Mouse (Mus musculus): ENCODE measurements around the gene Lrr1. TPM values are rescaled to one million over a fixed set of nuclear protein-coding genes. Genes with fewer than 3 reads are reported as not detected.

Lrr1 gene
- 33.3 and 35.8 TPM in 2 replicates for polyA plus RNA-seq (2016; fragmentation: Nextera tagmentation; extraction: Ambion mirVana)

GRCm38 (mm10) chr12:69168461-69169106, at the start of gene Lrr1:
Lrr1 (plus strand) TSS chr12:69168814.
- Histone ChIP-seq H3K27ac (replicated peaks) (peak within 1 kb of the TSS; percentile 99), H3K36me3 (peaks cover 18% of the 10 kb centered on the region), H3K4me1 (peaks cover 22% of the 10 kb centered on the region), H3K27me3 (ENCODE audit: low read depth, poor library complexity, severe bottlenecking) (no peaks in the 10 kb centered on the region), H3K4me3 (peak within 1 kb of the TSS; percentile 93), H3K9me3 (replicated peaks) (no peaks in the 10 kb centered on the region)
- DNase-seq (ENCODE audit: low spot score) = peak; percentile 87
- under 1% methylated on average over 40 of the region's 40 CpGs for WGBS

GRCm38 (mm10) chr12:69119908-69120307, 48.7 kb upstream of the Lrr1 start:
- no peaks in the 10 kb centered on the region for H3K4me1 ChIP-seq
- H3K27ac ChIP-seq (replicated peaks) = no peak overlapping the region
- H3K4me3 ChIP-seq = no peak overlapping the region
- no peaks in the 10 kb centered on the region for H3K36me3 ChIP-seq
- WGBS = 90% methylated on average over 6 of the region's 6 CpGs
- no peaks in the 10 kb centered on the region for H3K9me3 ChIP-seq (replicated peaks)
- no peak for DNase-seq (ENCODE audit: low spot score)
- H3K27me3 ChIP-seq (ENCODE audit: low read depth, poor library complexity, severe bottlenecking) = no peaks in the 10 kb centered on the region

DNA sequence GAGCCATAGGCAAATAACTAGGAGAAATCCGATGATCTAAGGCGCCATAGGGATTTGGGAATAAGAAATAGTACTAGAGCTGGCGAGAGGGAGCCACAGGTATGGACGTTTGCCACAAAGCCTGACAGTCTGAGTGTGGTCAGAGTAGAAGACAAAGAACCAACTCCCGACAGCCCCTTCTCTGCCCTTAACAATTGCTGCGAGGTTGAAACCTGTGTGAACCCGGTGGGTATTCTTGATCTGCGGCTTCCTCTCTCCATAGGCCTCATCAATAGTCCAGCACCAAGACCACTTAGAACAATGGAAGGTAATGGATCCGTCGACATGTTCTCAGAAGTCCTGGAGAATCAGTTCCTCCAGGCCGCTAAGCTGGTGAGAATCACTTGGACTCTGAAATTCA, 45.8 kb upstream of the Lrr1 start:
- 91% methylated on average over 11 of the region's 11 CpGs for WGBS
- Histone ChIP-seq H3K27ac (replicated peaks) (no peak overlapping the region), H3K36me3 (no peaks in the 10 kb centered on the region), H3K4me3 (no peak overlapping the region), H3K27me3 (ENCODE audit: low read depth, poor library complexity, severe bottlenecking) (no peaks in the 10 kb centered on the region), H3K4me1 (no peaks in the 10 kb centered on the region), H3K9me3 (replicated peaks) (no peaks in the 10 kb centered on the region)
- no peak for DNase-seq (ENCODE audit: low spot score)

GRCm38 (mm10) chr12:69125066-69125465, 43.5 kb upstream of the Lrr1 start:
- H3K9me3 ChIP-seq (replicated peaks) = no peaks in the 10 kb centered on the region
- H3K4me1 ChIP-seq = peaks cover 3% of the 10 kb centered on the region; the same call in 1 of the 2 replicates
- 93% methylated on average over 5 of the region's 5 CpGs for WGBS

GRCm38 (mm10) chr12:69127170-69127569, 41.4 kb upstream of the Lrr1 start:
- Histone ChIP-seq H3K27me3 (ENCODE audit: low read depth, poor library complexity, severe bottlenecking) (no peaks in the 10 kb centered on the region), H3K36me3 (no peaks in the 10 kb centered on the region), H3K4me1 (peaks cover 8% of the 10 kb centered on the region; the same call in 1 of the 2 replicates), H3K9me3 (replicated peaks) (no peaks in the 10 kb centered on the region), H3K4me3 (no peak overlapping the region), H3K27ac (replicated peaks) (no peak overlapping the region)
- no peak for DNase-seq (ENCODE audit: low spot score)
- WGBS = 96% methylated on average over 5 of the region's 5 CpGs

More at GRCm38 (mm10) chr12:69125066-69125465, 43.5 kb upstream of the Lrr1 start:
- no peak for DNase-seq (ENCODE audit: low spot score)
- no peak overlapping the region for H3K4me3 ChIP-seq
- no peaks in the 10 kb centered on the region for H3K27me3 ChIP-seq (ENCODE audit: low read depth, poor library complexity, severe bottlenecking)
- H3K27ac ChIP-seq (replicated peaks) = no peak overlapping the region
- no peaks in the 10 kb centered on the region for H3K36me3 ChIP-seq

GRCm38 (mm10) chr12:69127626-69128025, 41.0 kb upstream of the Lrr1 start:
- no peaks in the 10 kb centered on the region for H3K36me3 ChIP-seq
- DNase-seq (ENCODE audit: low spot score) = no peak
- 91% methylated on average over 3 of the region's 3 CpGs for WGBS
- H3K4me3 ChIP-seq = no peak overlapping the region
- no peak overlapping the region for H3K27ac ChIP-seq (replicated peaks)
- no peaks in the 10 kb centered on the region for H3K9me3 ChIP-seq (replicated peaks)
- H3K4me1 ChIP-seq = peaks cover 10% of the 10 kb centered on the region; the same call in 1 of the 2 replicates
- H3K27me3 ChIP-seq (ENCODE audit: low read depth, poor library complexity, severe bottlenecking) = no peaks in the 10 kb centered on the region

GRCm38 (mm10) chr12:69129634-69130310, 38.8 kb upstream of the Lrr1 start:
- H3K27ac ChIP-seq (replicated peaks) = no peak overlapping the region
- H3K4me3 ChIP-seq = 0 out of 2 replicates have a peak overlapping the region, but pooled peaks have one; percentile 4
- WGBS = 46% methylated on average over 17 of the region's 18 CpGs
- no peaks in the 10 kb centered on the region for H3K36me3 ChIP-seq
- no peak for DNase-seq (ENCODE audit: low spot score)
- no peaks in the 10 kb centered on the region for H3K27me3 ChIP-seq (ENCODE audit: low read depth, poor library complexity, severe bottlenecking)
- H3K9me3 ChIP-seq (replicated peaks) = no peaks in the 10 kb centered on the region
- peaks cover 10% of the 10 kb centered on the region; the same call in 1 of the 2 replicates for H3K4me1 ChIP-seq

DNA sequence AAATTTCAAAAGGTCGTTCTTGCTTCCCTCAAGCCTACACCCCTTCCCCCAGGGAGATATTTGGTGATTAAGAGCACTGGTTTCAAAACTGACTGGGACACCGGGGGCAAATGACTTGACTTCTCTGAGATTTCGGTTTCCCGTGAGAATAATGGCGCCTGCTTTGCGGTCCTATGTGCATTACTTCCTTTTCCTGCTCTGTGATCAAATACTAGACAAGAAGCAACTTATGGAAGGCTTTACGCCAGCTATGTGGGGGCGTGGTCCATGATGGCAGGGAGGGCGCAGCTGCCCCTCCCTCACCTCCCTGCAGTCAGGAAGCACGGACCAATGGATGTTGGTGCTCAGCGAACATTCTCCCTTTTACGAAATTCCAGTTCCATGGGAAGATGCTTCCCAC, 38.1 kb upstream of the Lrr1 start:
- DNase-seq (ENCODE audit: low spot score) = no peak
- WGBS = 73% methylated on average over 12 of the region's 12 CpGs
- Histone ChIP-seq H3K27me3 (ENCODE audit: low read depth, poor library complexity, severe bottlenecking) (no peaks in the 10 kb centered on the region), H3K36me3 (no peaks in the 10 kb centered on the region), H3K27ac (replicated peaks) (no peak overlapping the region), H3K4me3 (0 out of 2 replicates have a peak overlapping the region, but pooled peaks have one; percentile 4), H3K9me3 (replicated peaks) (no peaks in the 10 kb centered on the region), H3K4me1 (peaks cover 10% of the 10 kb centered on the region; the same call in 1 of the 2 replicates)

DNA sequence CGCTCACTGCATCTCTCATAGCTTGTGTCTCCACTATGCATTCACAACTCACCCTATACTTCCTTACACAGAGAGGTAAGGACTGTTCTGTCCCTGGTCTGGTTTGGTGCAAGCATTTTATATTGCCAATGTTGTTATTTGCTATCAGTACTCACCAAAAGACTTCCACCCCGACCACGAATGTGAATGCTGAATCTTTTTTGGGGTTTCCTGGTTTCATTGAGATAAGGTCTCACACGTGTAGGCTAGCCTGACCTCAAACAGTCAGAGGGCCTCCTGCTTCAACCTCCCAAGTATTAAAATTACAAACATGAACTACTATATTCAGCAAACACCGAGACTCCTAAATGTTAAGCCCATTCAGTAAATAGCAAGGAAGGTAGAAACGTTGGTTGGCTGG, 37.3 kb upstream of the Lrr1 start:
- H3K4me3 ChIP-seq = no peak overlapping the region
- no peak overlapping the region for H3K27ac ChIP-seq (replicated peaks)
- no peak for DNase-seq (ENCODE audit: low spot score)
- WGBS = 88% methylated on average over 6 of the region's 6 CpGs
- no peaks in the 10 kb centered on the region for H3K36me3 ChIP-seq
- H3K9me3 ChIP-seq (replicated peaks) = no peaks in the 10 kb centered on the region
- H3K4me1 ChIP-seq = peaks cover 10% of the 10 kb centered on the region; the same call in 1 of the 2 replicates
- no peaks in the 10 kb centered on the region for H3K27me3 ChIP-seq (ENCODE audit: low read depth, poor library complexity, severe bottlenecking)

DNA sequence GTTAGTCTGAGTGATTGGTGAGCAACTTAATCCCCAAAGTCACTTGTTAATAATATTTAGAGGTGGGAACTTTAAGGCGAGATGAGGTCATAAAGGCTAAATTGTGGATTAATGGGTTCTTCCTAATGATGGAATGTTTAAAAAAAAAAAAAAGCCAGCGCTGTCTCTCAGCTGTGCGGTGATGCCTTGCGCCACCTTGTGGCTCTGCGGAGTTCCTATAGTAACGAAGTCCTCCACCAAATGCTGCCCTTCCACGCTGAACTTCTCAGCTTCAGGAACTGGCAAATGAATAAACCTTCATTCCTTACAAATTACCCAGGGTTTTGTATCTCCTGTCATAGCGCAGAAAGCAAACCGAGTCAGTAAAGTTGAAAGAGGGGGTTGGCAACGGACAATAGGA, 36.6 kb upstream of the Lrr1 start:
- no peaks in the 10 kb centered on the region for H3K27me3 ChIP-seq (ENCODE audit: low read depth, poor library complexity, severe bottlenecking)
- no peak overlapping the region for H3K27ac ChIP-seq (replicated peaks)
- H3K4me3 ChIP-seq = no peak overlapping the region
- H3K36me3 ChIP-seq = no peaks in the 10 kb centered on the region
- WGBS = 9% methylated on average over 10 of the region's 10 CpGs
- no peaks in the 10 kb centered on the region for H3K9me3 ChIP-seq (replicated peaks)
- no peak for DNase-seq (ENCODE audit: low spot score)
- peaks cover 10% of the 10 kb centered on the region; the same call in 1 of the 2 replicates for H3K4me1 ChIP-seq

DNA sequence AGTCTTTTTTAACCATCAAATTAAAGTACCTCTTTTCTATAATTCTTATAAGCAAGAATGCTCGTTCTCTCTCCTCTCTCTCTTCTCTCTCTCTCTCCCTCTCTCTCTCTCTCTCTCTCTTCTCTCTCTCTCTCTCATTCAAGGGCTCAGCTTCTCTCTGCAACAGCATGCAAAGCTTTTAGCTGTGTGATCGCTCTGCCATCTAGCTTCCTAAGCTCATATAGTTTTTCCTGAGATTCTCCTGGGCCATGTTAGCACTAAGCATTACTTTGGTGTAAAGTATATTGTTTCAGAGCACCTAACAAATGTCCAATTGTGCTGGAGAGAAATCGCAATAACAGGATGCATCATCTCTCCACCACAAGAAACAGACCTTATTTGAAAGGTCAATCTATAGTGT, 29.4 kb upstream of the Lrr1 start:
- 88% methylated on average over 3 of the region's 3 CpGs for WGBS
- H3K4me3 ChIP-seq = no peak overlapping the region
- no peak overlapping the region for H3K27ac ChIP-seq (replicated peaks)
- no peak for DNase-seq (ENCODE audit: low spot score)
- no peaks in the 10 kb centered on the region for H3K36me3 ChIP-seq
- peaks cover 9% of the 10 kb centered on the region; the same call in 1 of the 2 replicates for H3K4me1 ChIP-seq
- no peaks in the 10 kb centered on the region for H3K9me3 ChIP-seq (replicated peaks)
- no peaks in the 10 kb centered on the region for H3K27me3 ChIP-seq (ENCODE audit: low read depth, poor library complexity, severe bottlenecking)

DNA sequence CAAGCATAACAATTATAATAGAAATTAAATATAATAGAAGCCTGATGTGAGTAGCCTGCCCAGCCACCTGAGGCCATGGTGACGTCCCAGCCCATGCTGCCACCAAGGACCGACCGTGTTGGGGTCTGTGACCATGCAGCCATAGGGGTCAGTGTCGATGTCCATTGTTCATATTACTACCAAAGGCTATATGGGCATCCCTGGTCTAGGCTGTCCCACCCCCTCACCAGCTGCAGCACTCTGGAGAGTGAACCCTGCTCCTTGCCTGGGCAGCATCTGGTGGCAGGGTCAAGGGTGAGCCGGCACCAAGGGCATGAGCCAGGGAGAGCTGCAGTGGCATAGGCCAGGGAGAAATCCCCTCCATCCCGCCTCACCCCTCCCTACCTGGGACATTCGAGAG, 28.8 kb upstream of the Lrr1 start:
- H3K27ac ChIP-seq (replicated peaks) = no peak overlapping the region
- 88% methylated on average over 7 of the region's 7 CpGs for WGBS
- H3K9me3 ChIP-seq (replicated peaks) = no peaks in the 10 kb centered on the region
- H3K36me3 ChIP-seq = no peaks in the 10 kb centered on the region
- H3K4me1 ChIP-seq = peaks cover 9% of the 10 kb centered on the region; the same call in 1 of the 2 replicates
- no peak for DNase-seq (ENCODE audit: low spot score)
- H3K27me3 ChIP-seq (ENCODE audit: low read depth, poor library complexity, severe bottlenecking) = no peaks in the 10 kb centered on the region
- no peak overlapping the region for H3K4me3 ChIP-seq

GRCm38 (mm10) chr12:69143460-69143859, 25.2 kb upstream of the Lrr1 start:
- H3K36me3 ChIP-seq = no peaks in the 10 kb centered on the region
- H3K9me3 ChIP-seq (replicated peaks) = no peaks in the 10 kb centered on the region
- no peak for DNase-seq (ENCODE audit: low spot score)
- peaks cover 9% of the 10 kb centered on the region; the same call in 1 of the 2 replicates for H3K4me1 ChIP-seq
- no peaks in the 10 kb centered on the region for H3K27me3 ChIP-seq (ENCODE audit: low read depth, poor library complexity, severe bottlenecking)
- H3K4me3 ChIP-seq = no peak overlapping the region
- H3K27ac ChIP-seq (replicated peaks) = no peak overlapping the region
- 66% methylated on average over 6 of the region's 6 CpGs for WGBS
